Mouse (Mus musculus) hindbrain, embryonic 11.5 days (tissue): ENCODE results near the gene Skp1a. TPM values are rescaled to one million over a fixed set of nuclear protein-coding genes. Genes with fewer than 3 reads are reported as not detected.

ENCODE experiments used
- ATAC-seq: fragments of 200-750 bp; cut with Nextera tagmentation; 2 replicates; pipeline ENCODE4 v1.8.0; 2017; ENCODE audit warnings: mild to moderate bottlenecking, moderate TSS enrichment, moderate library complexity; ENCODE audit not compliant: low FRiP score
- DNase-seq: peaks from one replicate; pipeline ENCODE4 v3.0.0-alpha.2; 2015; ENCODE audit warnings: low spot score
- H3K27ac ChIP-seq: fragments of 300-500 bp; sonication (generic); 2 replicates; pipeline ENCODE4 v1.5.1; 2014; ENCODE audit warnings: mild to moderate bottlenecking, low read depth, low read length
- H3K27me3 ChIP-seq: fragments of 300-500 bp; sonication (generic); 2 replicates; pipeline ENCODE4 v1.6.1; 2014; ENCODE audit warnings: mild to moderate bottlenecking, low read length, moderate library complexity, mixed read lengths; ENCODE audit not compliant: control insufficient read depth, insufficient read depth
- H3K36me3 ChIP-seq: fragments of 300-500 bp; sonication (generic); 2 replicates; pipeline ENCODE4 v1.6.1; 2014; ENCODE audit warnings: mild to moderate bottlenecking, low read length, moderate library complexity, mixed read lengths; ENCODE audit not compliant: control insufficient read depth, insufficient read depth
- H3K4me1 ChIP-seq: fragments of 300-500 bp; sonication (generic); replicated peaks from 2 replicates; pipeline ENCODE4 v1.6.1; 2014; ENCODE audit warnings: low read length, mixed read lengths; ENCODE audit not compliant: control insufficient read depth, insufficient read depth
- H3K4me2 ChIP-seq: fragments of 300-500 bp; sonication (generic); replicated peaks from 2 replicates; pipeline ENCODE4 v1.6.1; 2014; ENCODE audit warnings: mild to moderate bottlenecking, low read depth, low read length
- H3K4me3 ChIP-seq: fragments of 300-500 bp; sonication (generic); 2 replicates; pipeline ENCODE4 v1.5.1; 2014; ENCODE audit warnings: low read depth, low read length
- H3K9ac ChIP-seq: fragments of 300-500 bp; sonication (generic); 2 replicates; pipeline ENCODE4 v1.6.1; 2014; ENCODE audit warnings: low read depth, low read length
- H3K9me3 ChIP-seq: fragments of 300-500 bp; sonication (generic); 2 replicates; pipeline ENCODE4 v1.6.1; 2016; ENCODE audit warnings: low read length; ENCODE audit not compliant: control insufficient read depth
- WGBS: fragments of 180-500 bp; shearing (Covaris S2); extraction: QIAGEN DNeasy Blood & Tissue Kit; methylation state at CpG from one replicate; pipeline ENCODE4 v1.1.7; 2014; 5-methylcytosine and 5-hydroxymethylcytosine counted together
- polyA plus RNA-seq: library from polyadenylated mRNA; unstranded; fragments of >200 nt; fragmentation: Nextera tagmentation; extraction: Ambion mirVana; gene quantifications from 2 replicates; pipeline ENCODE4 v1.2.1, GENCODE M21; 2014

Skp1a gene
- polyA plus RNA-seq, 1 experiment from 2014 or later: 1,116 TPM

- ATAC-seq: no peak
- WGBS: 78% methylated on average over 11 of the region's 11 CpGs
These were observed 41.6 kb downstream of the Skp1a start for GRCm38 (mm10) chr11:52273183-52273941.

GRCm38 (mm10) chr11:52273942-52274330, 42.1 kb downstream of the Skp1a start:
- 76% methylated on average over 4 of the region's 4 CpGs for whole genome bisulfite sequencing
- Histone ChIP-seq H3K27me3 (no peaks in the 10 kb centered on the region), H3K4me1 (no peaks in the 10 kb centered on the region), H3K4me2 (no peak overlapping the region), H3K4me3 (no peak overlapping the region), H3K36me3 (no peaks in the 10 kb centered on the region), H3K27ac (no peak overlapping the region), H3K9me3 (no peaks in the 10 kb centered on the region), H3K9ac (no peak overlapping the region)
- DNase-seq: no peak
- ATAC-seq: no peak

More at GRCm38 (mm10) chr11:52273183-52273941, 41.6 kb downstream of the Skp1a start:
- peak overlapping the region; percentile 28; the same call in 1 of the 2 replicates for H3K9ac ChIP-seq
- DNase-seq: no peak
- H3K4me2 ChIP-seq: no peak overlapping the region
- no peaks in the 10 kb centered on the region for H3K9me3 ChIP-seq
- H3K4me1 ChIP-seq: no peaks in the 10 kb centered on the region
- H3K27ac ChIP-seq: no peak overlapping the region
- no peak overlapping the region for H3K4me3 ChIP-seq
- H3K36me3 ChIP-seq: no peaks in the 10 kb centered on the region
- H3K27me3 ChIP-seq: no peaks in the 10 kb centered on the region

- Histone ChIP-seq H3K4me3 (no peak overlapping the region), H3K4me1 (no peaks in the 10 kb centered on the region), H3K9me3 (no peaks in the 10 kb centered on the region), H3K4me2 (no peak overlapping the region), H3K27ac (no peak overlapping the region), H3K36me3 (no peaks in the 10 kb centered on the region), H3K9ac (no peak overlapping the region), H3K27me3 (no peaks in the 10 kb centered on the region)
- DNase-seq (no peak), ATAC-seq (no peak)
- WGBS: 94% methylated on average over 20 of the region's 20 CpGs
These were observed 42.8 kb downstream of the Skp1a start for GRCm38 (mm10) chr11:52274456-52275112.

GRCm38 (mm10) chr11:52275366-52275765, 43.6 kb downstream of the Skp1a start:
- Histone ChIP-seq H3K4me1 (no peaks in the 10 kb centered on the region), H3K27me3 (no peaks in the 10 kb centered on the region), H3K36me3 (no peaks in the 10 kb centered on the region), H3K4me2 (no peak overlapping the region), H3K4me3 (no peak overlapping the region), H3K9ac (no peak overlapping the region), H3K9me3 (no peaks in the 10 kb centered on the region), H3K27ac (no peak overlapping the region)
- ATAC-seq (no peak), DNase-seq (no peak)
- 87% methylated on average over 8 of the region's 8 CpGs for WGBS

- Histone ChIP-seq H3K9ac (no peak overlapping the region), H3K27ac (no peak overlapping the region), H3K36me3 (no peaks in the 10 kb centered on the region), H3K9me3 (no peaks in the 10 kb centered on the region), H3K4me3 (no peak overlapping the region), H3K4me1 (no peaks in the 10 kb centered on the region), H3K4me2 (no peak overlapping the region), H3K27me3 (no peaks in the 10 kb centered on the region)
- no peak for ATAC-seq
- 80% methylated on average over 9 of the region's 9 CpGs for WGBS
- no peak for DNase-seq
These were observed 44.2 kb downstream of the Skp1a start for GRCm38 (mm10) chr11:52275774-52276555.

- Histone ChIP-seq H3K27me3 (peaks cover 3% of the 10 kb centered on the region), H3K36me3 (no peaks in the 10 kb centered on the region), H3K4me3 (no peak overlapping the region), H3K4me1 (no peaks in the 10 kb centered on the region), H3K27ac (no peak overlapping the region), H3K9me3 (no peaks in the 10 kb centered on the region), H3K4me2 (no peak overlapping the region), H3K9ac (no peak overlapping the region)
- ATAC-seq: no peak
- DNase-seq: no peak
- 89% methylated on average over 8 of the region's 8 CpGs for WGBS
These were observed 45.2 kb downstream of the Skp1a start for GRCm38 (mm10) chr11:52276961-52277391.

GRCm38 (mm10) chr11:52277433-52278150, 45.8 kb downstream of the Skp1a start:
- Histone ChIP-seq H3K4me1 (0 out of 2 replicates have a peak, but pooled peaks cover under 1% of the 10 kb centered on the region), H3K4me3 (no peak overlapping the region), H3K27me3 (peaks cover 4% of the 10 kb centered on the region), H3K36me3 (no peaks in the 10 kb centered on the region), H3K27ac (no peak overlapping the region), H3K4me2 (no peak overlapping the region), H3K9ac (no peak overlapping the region), H3K9me3 (no peaks in the 10 kb centered on the region)
- DNase-seq: no peak
- ATAC-seq: no peak
- WGBS: 87% methylated on average over 6 of the region's 6 CpGs

GRCm38 (mm10) chr11:52278164-52278563, 46.4 kb downstream of the Skp1a start:
- Histone ChIP-seq H3K9ac (no peak overlapping the region), H3K4me2 (no peak overlapping the region), H3K4me1 (0 out of 2 replicates have a peak, but pooled peaks cover 2% of the 10 kb centered on the region), H3K9me3 (no peaks in the 10 kb centered on the region), H3K27me3 (peaks cover 7% of the 10 kb centered on the region), H3K36me3 (no peaks in the 10 kb centered on the region), H3K27ac (no peak overlapping the region), H3K4me3 (no peak overlapping the region)
- DNase-seq (no peak), ATAC-seq (no peak)
- 92% methylated on average over 3 of the region's 3 CpGs for WGBS
